Mouse (Mus musculus) thymus, postnatal 4 days (tissue): ENCODE results near the gene Stoml2.

Experiments
- DNase-seq: peaks from one replicate; pipeline ENCODE4 v3.0.0; 2021

Gene Stoml2

DNA sequence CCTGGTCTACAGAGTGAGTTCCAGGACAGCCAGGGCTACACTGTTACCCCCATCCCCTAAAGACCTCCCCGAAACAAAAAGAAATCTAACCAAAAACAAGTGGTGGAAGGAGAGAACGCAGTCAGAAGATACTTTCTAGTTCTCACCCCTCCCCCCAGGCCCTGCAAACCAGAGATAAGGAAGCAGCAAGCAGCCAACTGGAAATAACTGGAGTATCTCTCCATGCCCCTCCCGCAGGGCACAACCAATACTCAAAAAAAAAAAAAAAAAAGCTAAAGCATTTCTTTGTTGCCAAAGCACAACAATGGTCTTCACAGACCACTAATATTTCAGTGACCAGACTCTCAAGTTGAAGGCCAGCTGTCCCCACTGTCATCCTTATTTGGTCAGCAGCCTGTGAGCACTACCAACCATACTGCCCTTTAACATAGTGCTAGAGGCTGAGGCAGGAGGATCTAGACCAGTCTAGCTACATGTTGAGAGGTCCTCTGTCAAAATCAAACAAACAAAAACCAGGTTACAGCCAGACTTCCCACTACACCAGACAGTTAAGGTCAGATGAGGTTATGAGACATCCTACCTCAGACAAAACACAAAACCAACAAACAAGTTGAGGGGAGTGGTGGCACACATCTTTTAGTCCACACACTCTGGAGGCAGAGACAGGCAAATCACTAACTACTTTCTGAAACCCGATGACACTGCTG, 6.5 kb upstream of the Stoml2 start:
- no peak for DNase-seq

DNA sequence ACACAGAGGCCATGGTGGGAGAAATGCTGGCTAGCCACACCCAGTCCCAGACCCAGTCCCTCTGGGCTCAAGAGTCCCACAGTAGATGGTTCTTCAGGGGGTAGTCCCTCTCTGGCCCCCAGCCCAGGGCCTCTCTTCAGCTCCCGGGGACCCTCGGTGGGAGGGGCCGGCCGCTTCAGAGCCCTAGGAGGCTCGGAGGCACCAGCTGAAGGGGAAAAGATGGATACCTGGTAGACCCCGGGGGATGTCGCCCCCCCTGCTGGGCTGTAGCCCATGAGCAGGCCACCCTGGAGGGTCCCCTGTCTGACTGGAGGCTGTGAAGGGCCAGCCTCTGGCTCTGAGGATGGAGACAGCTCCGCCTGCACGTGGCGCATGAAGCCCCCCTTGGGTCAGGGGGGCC, 4.8 kb upstream of the Stoml2 start:
- DNase-seq, result no peak

GRCm38 (mm10) chr4:43035851-43036250, 4.3 kb upstream of the Stoml2 start:
- no peak for DNase-seq

- DNase-seq, result no peak
Measured at GRCm38 (mm10) chr4:43033481-43033880, 2.0 kb upstream of the Stoml2 start.

- no peak for DNase-seq
Measured at GRCm38 (mm10) chr4:43032501-43032900, 991 bp upstream of the Stoml2 start.

- no peak for DNase-seq
Measured at GRCm38 (mm10) chr4:43030780-43031230, 705 bp downstream of the Stoml2 start.

DNA sequence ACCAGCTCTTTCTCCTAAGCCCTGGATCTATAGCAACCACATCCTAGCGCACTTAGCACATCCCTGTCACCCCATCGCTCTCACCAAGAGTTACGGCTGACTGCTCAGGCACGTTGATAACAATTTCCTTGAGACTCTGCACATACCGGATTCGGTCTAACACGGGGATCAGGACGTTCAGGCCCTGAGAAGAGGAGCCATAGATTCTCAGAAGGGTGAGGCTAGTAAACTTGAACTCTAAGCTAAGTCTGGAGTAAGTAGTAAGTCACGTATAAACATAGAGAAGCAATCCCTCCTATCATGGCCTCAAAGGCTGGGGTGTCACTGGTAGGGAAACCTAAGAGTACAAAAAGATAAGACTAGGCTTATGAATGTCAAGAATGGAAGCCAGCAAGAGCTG, 1.2 kb downstream of the Stoml2 start:
- DNase-seq, result no peak

DNA sequence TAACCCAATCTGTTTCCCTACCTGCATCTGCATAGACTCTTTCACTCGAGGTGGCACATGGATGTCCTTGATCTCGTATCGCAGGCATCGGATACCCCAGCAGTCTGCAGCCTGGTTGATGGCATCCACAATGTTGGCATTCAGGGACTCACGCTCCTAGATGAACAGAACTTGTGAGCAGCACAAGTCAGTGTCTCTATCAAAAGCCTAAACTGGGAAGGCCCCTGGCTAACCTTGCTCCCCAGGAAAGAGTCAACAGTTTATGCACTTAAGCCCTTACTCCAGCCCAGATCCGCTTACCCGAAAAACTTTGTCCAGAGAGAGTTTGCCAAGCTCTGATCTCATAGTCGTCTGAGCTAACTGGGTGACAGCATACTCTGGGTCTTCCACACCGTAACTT, 1.8 kb downstream of the Stoml2 start:
- DNase-seq, result no peak

DNA sequence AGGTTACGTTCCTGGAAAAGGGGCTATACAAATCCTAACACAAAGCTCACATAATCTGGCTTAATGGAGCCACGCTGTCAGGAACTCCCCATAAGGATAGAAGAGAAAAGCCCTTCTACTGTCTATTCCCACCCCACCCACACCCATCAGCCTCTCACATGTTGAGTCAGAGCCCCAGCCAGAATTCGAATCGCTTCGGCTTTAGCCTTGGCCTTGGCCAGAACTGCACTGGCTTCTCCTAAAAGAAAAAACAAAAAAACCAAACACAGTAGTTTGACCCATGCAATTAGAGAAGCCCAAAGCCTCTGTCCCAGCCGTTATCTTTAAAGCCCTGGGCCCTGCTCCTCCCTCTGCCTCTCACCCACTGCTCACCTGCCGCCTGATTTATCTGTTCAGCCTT, 2.4 kb downstream of the Stoml2 start:
- no peak for DNase-seq

DNA sequence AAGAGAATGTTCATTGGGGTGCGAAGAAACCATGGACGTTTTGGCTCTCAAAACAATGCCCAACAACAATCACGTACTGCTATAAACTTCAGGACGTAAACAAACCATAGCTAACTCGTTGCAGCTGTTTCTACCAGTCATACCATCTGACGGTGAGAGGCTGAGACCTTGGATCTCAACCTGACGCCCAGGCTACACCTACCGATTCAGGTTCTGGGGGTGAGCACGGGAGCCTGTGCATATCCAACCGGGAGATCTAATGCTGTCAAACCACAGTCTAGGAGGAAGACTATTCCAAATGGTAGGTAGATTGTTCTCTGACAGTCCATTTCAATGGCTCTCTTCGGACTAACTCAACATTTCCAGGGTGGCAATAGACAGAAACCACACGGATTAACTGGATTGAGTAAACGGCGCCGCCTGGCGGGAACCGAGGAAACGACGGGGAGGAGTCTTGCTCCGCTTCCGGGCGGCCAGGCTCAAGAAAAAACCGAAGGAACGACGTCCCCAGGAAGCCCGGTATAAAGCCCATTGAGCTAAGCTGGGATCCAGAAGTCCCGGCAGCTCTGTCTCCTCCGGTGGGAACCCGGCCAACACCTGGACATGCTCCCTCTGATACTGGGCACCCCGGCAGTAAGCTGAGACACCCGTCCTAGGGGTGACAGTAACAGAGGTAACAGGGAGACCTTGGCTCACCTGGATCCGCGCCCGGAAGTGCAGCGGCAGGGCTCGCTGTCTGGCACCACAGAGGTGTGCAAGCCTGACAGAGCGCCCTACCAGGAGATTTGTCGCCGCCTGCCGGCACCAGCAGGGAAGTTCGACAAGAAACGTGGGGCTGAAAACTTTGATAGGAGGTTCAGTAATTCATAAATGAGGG, 6.2 kb downstream of the Stoml2 start, which contains the start of gene Pigo:
Gene Pigo, minus strand, starts transcription at position 736 of the 877 bp plus-strand sequence.
- peak; percentile 95 for DNase-seq

DNA sequence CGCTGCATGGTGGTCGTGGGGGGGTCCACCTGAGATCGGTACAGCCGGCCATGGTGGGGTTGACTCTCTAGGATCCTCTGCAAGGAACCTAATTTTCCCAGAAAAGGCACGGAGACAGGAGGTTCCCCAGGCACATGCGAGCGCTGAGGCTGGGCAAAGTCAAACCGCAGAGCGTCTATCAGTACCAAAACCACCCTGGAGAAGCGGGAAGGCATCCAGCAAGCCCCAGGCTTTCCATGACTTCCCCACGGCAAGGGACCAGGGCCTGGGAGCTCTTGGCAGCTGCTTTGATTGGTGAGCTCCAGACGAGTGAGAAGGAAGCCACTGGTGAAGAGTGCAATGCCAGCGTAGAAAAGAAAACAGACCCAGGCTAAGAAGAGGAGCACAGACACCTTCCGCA, 6.8 kb downstream of the Stoml2 start:
- no peak for DNase-seq

DNA sequence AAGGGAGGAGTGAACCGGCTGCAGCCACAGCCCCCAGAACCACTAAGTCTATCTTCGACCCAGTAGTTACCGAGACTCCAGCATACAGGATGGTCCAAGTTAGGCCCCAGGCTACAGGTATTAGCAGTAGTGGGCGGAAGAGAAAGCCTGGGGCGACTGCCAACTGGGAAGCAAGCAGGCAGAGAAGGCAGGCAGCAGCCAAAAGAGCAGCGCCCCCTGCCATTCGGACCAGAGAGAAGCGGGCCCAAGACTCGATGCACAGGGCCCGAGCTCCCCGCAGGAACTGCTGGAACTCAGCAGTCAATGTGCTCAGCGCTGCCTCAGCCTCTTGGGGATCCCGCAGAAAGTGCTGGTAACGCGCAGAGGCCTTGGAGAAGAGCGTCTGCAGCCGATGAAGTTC, 10.2 kb downstream of the Stoml2 start:
- DNase-seq, result no peak

GRCm38 (mm10) chr4:43020876-43021275, 10.6 kb downstream of the Stoml2 start:
- DNase-seq, result no peak

- no peak for DNase-seq
Measured at GRCm38 (mm10) chr4:43019641-43020465, 11.7 kb downstream of the Stoml2 start.

GRCm38 (mm10) chr4:43019176-43019575, 12.3 kb downstream of the Stoml2 start:
- no peak for DNase-seq

GRCm38 (mm10) chr4:43018156-43018555, 13.4 kb downstream of the Stoml2 start:
- DNase-seq, result no peak

- no peak for DNase-seq
Measured at GRCm38 (mm10) chr4:43012091-43012490, 19.4 kb downstream of the Stoml2 start.

GRCm38 (mm10) chr4:43010161-43011038, 21.1 kb downstream of the Stoml2 start, which contains the start of gene Fancg:
Fancg (minus strand) TSS chr4:43010506.
- peak; percentile 89 for DNase-seq

- peak; percentile 52 for DNase-seq
Measured at GRCm38 (mm10) chr4:43005765-43006164, 25.7 kb downstream of the Stoml2 start.

- no peak for DNase-seq
Measured at GRCm38 (mm10) chr4:43004951-43005350, 26.6 kb downstream of the Stoml2 start.

DNA sequence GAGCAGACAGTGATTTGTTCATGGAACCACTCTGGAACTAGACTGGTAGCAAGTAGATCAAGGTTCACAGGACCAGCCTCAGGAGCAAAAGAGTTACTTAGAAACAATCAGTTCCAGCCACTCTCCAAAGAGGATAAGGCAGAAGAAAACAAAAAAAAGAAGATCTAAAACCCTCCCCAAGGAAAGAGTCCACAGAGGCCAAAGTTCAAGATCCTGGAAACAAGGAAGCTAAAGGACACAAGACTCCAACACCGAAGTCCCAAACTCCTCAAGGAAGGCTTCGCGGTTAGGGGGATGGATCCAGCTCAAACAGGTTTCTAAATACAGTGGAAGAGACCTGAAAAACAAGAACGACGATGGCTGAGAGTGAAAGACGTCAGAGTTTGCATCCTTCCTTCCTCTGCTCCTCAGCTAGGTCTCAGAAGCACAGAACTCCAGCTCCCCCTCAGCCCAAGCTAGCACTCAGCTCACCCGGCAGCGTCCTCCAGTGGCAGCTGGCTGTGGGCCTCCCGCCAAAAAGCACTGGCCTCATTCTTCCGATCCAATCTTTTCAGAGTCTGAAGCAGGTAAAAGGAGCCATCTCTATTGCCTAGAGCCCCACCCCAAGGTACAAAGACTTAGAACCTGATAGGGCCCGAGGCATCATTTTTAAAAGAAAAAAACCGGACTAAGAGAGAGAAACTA, 28.6 kb downstream of the Stoml2 start:
- no peak for DNase-seq
